Mouse (Mus musculus) gastrocnemius, adult 18-20 months (tissue): ENCODE data around the gene Cnksr3. TPM values are rescaled to one million over a fixed set of nuclear protein-coding genes. Genes with fewer than 3 reads are reported as not detected.

ENCODE experiments used
- DNase-seq: peaks from one replicate; pipeline ENCODE4 v3.0.0; 2021; ENCODE audit warnings: low spot score
- long read RNA-seq, 2 experiments: library from polyadenylated mRNA; stranded (forward); transcript quantifications; one replicate each; pipeline ENCODE4 v2.0.0; 2021
- total RNA-seq, 2 experiments: library from RNA; stranded (reverse); gene quantifications; 2 replicates each; pipeline ENCODE4 v1.2.3; 2021

Cnksr3 gene
- total RNA-seq: 1 to 10 TPM; 3.9 to 7.0 TPM
- long read RNA-seq, experiment 1, transcript Cnksr3-201 (13 exons, 3,447 nt): major isoform, 6 of 7 reads
- long read RNA-seq, experiment 1, partial matches to known transcripts: 0 of 7 reads
- long read RNA-seq, experiment 1, other reads (novel, unspliced or antisense): 1 of 7 reads
- long read RNA-seq, experiment 2, partial matches to known transcripts: 1 of 2 reads
- long read RNA-seq, experiment 2, other reads (novel, unspliced or antisense): 0 of 2 reads

- peak; percentile 96 for DNase-seq
These were observed at the start of gene Cnksr3 for GRCm38 (mm10) chr10:7211696-7212482. TSS of gene Cnksr3 (minus strand) at chr10:7212237.

- DNase-seq: no peak
These were observed 48.4 kb upstream of the Cnksr3 start for GRCm38 (mm10) chr10:7260166-7261108.

- no peak for DNase-seq
These were observed 46.6 kb upstream of the Cnksr3 start for GRCm38 (mm10) chr10:7258607-7259006.

DNA sequence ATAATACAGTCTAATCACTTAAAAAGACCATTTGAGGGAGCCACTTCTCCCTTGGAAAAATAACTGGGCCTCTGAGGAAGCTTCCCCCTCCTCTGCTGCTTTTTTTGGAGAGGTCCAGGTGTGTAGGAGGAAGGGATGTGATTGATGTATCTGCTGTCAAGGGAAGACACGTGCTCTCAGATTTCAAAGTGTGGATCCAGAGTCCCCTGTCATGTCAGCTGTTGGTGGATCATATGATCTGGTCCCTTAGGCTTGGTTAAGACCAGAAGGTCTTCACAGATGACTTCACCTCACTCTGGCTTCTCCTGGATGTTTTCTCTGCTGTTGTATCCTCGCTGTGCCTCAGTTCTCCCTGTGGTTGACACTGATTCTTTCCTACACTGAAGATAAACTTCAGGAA, 38.4 kb upstream of the Cnksr3 start:
- DNase-seq: no peak

DNA sequence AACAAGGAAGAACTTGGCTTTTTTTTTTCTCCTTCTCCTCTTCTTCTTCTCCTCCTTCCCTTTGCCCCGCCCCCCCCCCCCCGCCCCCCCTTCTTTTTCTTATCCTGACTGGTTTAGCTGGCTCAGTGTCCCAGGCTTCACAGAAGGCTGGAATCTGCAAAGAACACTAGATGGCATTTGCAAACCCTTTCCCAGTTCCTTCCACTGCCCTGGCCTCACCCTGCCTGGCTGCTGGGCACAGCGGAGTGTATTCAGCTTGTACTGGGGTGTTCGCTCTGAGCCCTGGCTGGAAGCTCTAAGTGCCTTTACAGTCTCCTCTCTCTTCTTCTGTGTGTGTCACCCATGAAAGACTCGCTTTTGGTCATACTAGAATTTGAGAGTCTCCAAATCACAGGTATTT, 22.6 kb upstream of the Cnksr3 start:
- DNase-seq: no peak

GRCm38 (mm10) chr10:7217551-7218127, 5.6 kb upstream of the Cnksr3 start:
- no peak for DNase-seq

- DNase-seq: no peak
These were observed 2.7 kb upstream of the Cnksr3 start for GRCm38 (mm10) chr10:7214718-7215117.

GRCm38 (mm10) chr10:7213066-7213630, 1.1 kb upstream of the Cnksr3 start:
- peak; percentile 18 for DNase-seq

- DNase-seq: peak; percentile 54
These were observed 500 bp upstream of the Cnksr3 start for GRCm38 (mm10) chr10:7212537-7212936.

DNA sequence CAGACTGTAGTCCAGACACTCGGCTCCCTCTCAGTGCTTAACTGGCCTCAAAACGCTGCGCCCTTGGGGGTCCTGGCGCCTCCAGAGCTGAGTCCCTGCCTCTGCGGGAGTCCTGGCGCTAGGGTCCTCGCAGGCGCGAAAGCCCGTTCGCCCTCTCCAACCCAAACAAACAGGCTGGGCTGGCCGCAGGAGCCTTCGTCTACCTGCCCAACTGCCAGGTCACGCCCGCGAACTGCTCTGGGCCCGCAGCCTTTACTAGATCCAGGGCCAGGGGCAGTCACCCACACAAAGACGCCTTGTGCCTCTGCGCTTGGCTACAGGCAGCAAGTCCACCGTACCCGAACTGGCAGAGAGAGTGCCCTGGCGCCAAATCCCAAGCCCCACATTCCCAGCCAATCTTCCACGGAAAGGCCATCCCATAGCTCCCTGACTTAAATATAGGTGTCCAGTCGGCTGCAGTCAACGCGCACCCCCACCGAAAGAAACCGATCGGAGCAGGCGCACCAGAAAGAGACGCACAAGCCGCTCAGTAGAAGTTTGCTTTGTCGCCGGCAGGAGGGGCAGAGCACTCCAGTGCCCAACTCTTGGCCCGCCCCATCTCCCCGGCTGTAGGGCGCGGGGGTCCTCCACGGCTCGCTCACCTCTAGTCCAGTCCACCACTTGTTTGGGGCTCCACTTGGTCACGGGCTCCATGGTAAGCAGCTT, 894 bp downstream of the Cnksr3 start:
- DNase-seq: peak; percentile 71

DNA sequence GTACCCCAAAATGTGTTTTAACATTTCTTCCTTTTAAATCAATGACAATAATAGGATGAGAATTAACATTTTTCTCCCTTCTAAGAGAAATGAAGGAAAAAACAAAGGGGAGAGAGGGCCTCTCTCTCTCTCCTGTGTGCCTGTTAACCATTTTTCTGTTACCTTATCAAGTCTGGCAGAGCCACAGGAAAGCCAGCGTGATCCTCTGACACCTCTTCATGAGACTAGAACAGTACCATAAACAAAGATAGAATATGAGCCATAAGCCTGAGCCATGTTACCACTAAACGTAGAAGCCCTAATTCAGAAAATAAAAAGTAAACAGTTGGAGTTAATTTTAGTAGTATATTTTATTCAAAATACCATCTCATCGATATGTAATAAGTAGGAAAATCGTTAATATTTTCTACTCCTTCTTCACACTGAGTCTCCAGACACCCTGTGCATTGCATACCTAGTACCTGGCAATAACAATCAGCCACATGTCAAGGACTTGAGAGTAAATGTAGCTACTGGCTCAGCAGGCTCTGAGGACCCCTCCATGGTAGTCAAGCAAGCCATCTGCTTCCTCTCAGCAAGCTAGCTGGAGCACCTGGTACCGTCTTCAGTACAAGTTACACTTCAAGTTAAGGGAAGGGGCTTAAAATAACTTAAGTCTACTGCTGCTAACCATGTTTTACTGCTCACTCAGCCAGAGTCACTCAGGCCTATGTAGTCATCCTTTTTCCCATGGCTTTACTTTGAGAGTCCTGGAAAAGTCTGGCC, 2.2 kb downstream of the Cnksr3 start:
- DNase-seq: no peak

DNA sequence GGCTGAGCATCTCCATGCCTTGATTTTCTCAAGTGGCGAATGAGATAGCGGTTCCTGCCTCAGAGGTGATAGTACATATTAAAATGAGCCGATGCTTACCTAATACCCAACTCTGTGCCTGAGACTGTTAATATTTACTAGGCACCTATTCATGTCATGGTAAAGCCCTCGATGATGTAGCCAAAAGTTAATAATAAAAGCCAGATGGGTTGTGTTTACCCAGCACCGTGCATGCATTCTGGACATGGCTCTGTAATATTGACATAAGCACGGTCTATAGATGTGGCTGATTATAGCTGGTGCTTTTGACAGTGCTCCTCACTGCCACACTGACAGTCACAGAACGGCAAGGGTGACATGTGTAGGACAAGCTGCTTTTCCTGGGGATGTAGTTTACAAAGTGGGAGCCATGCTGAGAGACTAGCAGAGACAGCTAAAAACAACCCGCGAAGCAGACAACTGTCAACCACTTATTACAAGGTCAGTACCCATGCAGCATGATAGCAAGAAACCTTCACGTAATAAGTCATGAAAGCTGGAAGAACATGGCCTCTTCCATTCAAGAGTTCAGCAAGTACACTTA, 3.1 kb downstream of the Cnksr3 start:
- no peak for DNase-seq

DNA sequence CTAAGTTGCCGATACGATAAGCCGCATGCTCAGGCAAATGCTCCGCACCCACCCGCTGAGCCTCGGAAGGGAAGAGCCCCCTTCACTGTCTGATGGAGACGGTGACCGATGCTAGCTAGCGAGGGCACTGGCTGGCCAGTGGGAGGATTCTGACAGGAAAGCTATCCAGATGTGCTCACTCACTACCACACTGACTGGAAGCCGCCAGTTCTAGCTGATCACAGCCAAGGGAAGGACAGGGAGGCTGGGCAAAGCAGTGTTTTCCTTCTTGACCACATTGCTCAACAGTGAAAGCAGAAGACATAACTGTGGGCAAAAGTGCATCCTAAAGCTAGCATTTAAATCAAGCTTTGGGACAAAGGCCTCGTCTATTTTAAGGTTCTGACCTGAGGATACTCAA, 4.7 kb downstream of the Cnksr3 start:
- DNase-seq: no peak

DNA sequence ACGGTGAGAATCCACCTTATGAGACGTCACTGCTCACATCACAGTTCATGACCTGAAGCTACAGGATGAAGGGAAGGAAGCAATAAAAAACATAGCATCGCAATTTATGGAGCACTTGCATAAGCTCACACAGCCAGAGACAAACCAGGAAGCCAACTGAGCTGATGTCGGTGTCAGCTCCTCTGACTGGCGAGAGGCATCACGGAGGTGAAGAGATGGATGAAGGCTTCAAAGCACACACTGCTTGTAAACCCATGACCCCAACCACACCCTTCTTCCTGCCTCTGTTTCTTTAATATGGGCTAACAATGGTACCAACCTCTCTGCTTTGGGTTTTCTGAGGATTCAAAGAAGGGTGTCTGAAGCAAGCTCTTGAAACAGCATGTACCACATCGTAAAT, 5.5 kb downstream of the Cnksr3 start:
- DNase-seq: no peak

DNA sequence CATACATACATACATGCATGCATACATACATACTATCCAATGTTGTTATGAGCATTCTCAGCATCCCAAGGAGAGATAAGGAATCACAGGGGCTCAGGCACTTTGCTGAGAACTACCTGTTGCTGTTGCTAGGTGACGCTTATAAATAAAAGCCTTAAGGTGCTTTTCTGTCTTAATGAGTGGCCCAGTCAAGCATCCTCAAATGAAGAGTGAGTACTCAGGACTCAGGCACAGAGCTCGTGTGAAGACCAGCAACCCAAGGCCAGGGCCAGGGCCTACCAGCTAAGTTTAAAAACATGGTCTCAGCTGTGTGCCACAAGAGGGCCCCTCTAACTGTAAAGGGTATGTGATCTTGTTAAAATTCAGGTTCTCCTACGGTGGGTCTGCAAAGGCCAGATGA, 6.5 kb downstream of the Cnksr3 start:
- no peak for DNase-seq

GRCm38 (mm10) chr10:7204953-7205352, 7.1 kb downstream of the Cnksr3 start:
- no peak for DNase-seq

DNA sequence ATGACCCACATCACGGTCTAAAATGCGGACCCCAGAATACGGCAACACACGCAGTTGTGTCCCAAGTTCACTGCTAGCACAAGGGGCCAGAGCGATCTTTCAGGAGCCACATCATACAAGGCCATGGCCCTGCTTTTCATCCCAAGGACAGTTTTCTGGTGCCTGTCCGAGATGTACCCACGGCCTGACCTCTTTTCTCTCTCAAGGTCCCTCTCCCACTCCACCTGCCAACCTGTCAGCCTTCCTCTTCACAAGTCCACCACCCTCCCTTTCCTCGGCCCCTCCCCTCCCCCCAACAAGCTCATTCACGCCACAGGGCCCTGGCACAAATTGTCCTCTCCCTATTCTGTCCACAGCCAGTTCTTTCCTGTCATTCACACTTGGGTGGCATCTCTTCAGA, 9.5 kb downstream of the Cnksr3 start:
- DNase-seq: no peak

- no peak for DNase-seq
These were observed 11.4 kb downstream of the Cnksr3 start for GRCm38 (mm10) chr10:7200665-7201064.

GRCm38 (mm10) chr10:7198201-7198600, 13.8 kb downstream of the Cnksr3 start:
- DNase-seq: no peak

DNA sequence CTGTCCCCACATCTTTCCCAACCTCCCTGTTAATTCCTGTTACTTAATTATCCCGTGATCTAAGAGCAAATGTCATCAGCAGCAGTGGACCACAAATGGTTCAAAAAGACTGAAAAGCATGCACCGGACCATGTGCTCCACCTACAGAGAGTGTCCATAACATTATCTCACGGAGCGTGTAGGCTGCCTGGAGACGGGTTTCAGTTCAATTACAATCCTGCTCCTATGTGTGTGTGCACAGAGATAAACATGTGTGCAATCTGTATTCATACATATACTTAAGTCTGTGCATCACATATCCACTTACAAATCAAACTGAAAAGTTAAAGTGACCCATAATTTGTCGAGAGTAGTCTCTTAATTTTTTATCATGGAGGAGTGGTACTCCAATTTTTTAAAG, 14.3 kb downstream of the Cnksr3 start:
- DNase-seq: no peak
